In the genomic region with DNA sequence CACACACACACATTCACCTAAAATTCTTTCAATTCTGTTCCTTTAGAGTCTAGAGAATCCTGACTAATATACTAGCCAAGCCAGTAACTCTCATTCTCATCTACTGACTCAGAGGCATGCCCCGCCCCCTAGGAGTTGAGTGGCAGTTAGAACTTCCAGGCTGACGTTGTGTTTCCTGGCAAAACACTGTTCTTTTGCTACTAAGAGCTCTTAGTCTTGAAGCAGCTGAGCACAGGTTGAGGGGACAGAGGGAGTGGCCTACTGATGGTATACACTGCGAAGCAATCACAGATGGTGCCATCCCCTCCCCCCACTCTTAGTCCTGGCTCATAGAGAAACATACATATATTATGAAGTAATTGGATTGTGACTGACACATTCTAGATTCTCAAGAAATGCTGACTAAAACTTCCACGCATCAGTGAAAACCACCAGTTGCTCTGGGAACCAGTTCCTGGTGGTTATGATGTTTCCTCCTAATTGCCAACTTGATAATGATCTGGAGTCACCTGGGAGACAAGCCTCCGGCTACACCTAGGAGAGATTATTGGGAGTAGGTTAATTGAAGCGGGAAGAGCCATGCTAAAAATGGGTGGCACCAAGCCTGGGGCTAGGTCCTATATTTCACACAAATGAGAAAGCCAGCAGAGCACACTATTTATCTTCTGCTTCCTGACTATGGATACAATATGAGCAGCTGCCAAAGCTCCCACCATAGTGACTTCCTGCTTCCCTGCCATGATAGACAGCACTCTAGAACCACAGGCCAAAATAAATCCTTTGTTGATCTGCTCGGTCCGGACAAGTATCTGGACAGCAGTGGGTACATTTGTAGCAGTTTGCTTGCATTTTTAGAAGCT, we compare ENCODE assay signal across 8 mouse cellular contexts.
DNase-seq lines count a peak whose midpoint lies in the region.

No protein-coding gene starts in this region.

- peak; percentile 25 for DNase-seq in right cerebral cortex, postnatal 4 days
- no peak for DNase-seq in right cerebral cortex, postnatal 25 days
- peak; percentile 24 for DNase-seq in brain, adult 2 months (ENCODE audit: low read depth, low spot score)
- DNase-seq in kidney, postnatal 36 days: peak; percentile 34 to 59
- DNase-seq in thymus, postnatal 36 days: peak; percentile 38 to 65
- no peak for DNase-seq in frontal cortex, postnatal 10 days (ENCODE audit: low spot score in 2 of 2)
- DNase-seq in left cerebral cortex, postnatal 25 days (ENCODE audit: low spot score in 2 of 2): no peak
- no peak for DNase-seq in neural tube, embryonic 10.5 days (ENCODE audit: extremely low spot score, low spot score)

- intact Hi-C loops in left cerebral cortex, postnatal 25 days (cut with DNase I): no loop called here

Comparison
In these comparisons a context has a peak if more than half of its experiments do, and no peak if none do; other contexts are left out.
1. DNase-seq: peak in right cerebral cortex, postnatal 4 days (single experiment), brain, adult 2 months (single experiment), kidney, postnatal 36 days (2 of 2) and thymus, postnatal 36 days (2 of 2); none in right cerebral cortex, postnatal 25 days (single experiment), frontal cortex, postnatal 10 days (0 of 2), left cerebral cortex, postnatal 25 days (0 of 2) and neural tube, embryonic 10.5 days (single experiment).